Mouse (Mus musculus): ENCODE measurements at regions not wholly inside any gene's neighbourhood (a gene's known extent, or its start where the extent isn't known, plus 50 kb on each side); places are given as distances from the start of the nearest gene placed in this dataset.

GRCm38 (mm10) chr16:78013049-78013819 is 288.1 kb upstream of the Cxadr start:
- DNase-seq (ENCODE audit: low spot score): no peak

- DNase-seq (ENCODE audit: low spot score): no peak
Observed at GRCm38 (mm10) chr16:78004016-78004415, 297.3 kb upstream of the Cxadr start.

GRCm38 (mm10) chr16:77992986-77993385 is 308.3 kb upstream of the Cxadr start:
- no peak for DNase-seq (ENCODE audit: low spot score)

GRCm38 (mm10) chr16:77989791-77990325 is 311.4 kb upstream of the Cxadr start:
- DNase-seq (ENCODE audit: low spot score): no peak

- no peak for DNase-seq (ENCODE audit: low spot score)
Observed at GRCm38 (mm10) chr16:77989139-77989538, 312.1 kb upstream of the Cxadr start.

- no peak for DNase-seq (ENCODE audit: low spot score)
Observed at GRCm38 (mm10) chr16:77986884-77987529, 314.3 kb upstream of the Cxadr start.

GRCm38 (mm10) chr16:77948785-77949184 is 346.9 kb upstream of the Gm11146 start:
- DNase-seq (ENCODE audit: low spot score): no peak

GRCm38 (mm10) chr16:77945442-77945841 is 343.5 kb upstream of the Gm11146 start:
- no peak for DNase-seq (ENCODE audit: low spot score)

- DNase-seq (ENCODE audit: low spot score): no peak
Observed at GRCm38 (mm10) chr16:77931025-77931723, 329.3 kb upstream of the Gm11146 start.

- no peak for DNase-seq (ENCODE audit: low spot score)
Observed at GRCm38 (mm10) chr16:77914160-77915070, 312.5 kb upstream of the Gm11146 start.

- no peak for DNase-seq (ENCODE audit: low spot score)
Observed at GRCm38 (mm10) chr16:77894247-77894646, 292.4 kb upstream of the Gm11146 start.

- DNase-seq (ENCODE audit: low spot score): no peak
Observed at GRCm38 (mm10) chr16:77893690-77894089, 291.8 kb upstream of the Gm11146 start.

GRCm38 (mm10) chr16:77892731-77893130 is 290.8 kb upstream of the Gm11146 start:
- DNase-seq (ENCODE audit: low spot score): no peak

- DNase-seq (ENCODE audit: low spot score): no peak
Observed at GRCm38 (mm10) chr16:77889348-77889747, 287.5 kb upstream of the Gm11146 start.

- DNase-seq (ENCODE audit: low spot score): peak; percentile 20
Observed at GRCm38 (mm10) chr16:77885060-77885679, 283.3 kb upstream of the Gm11146 start.

- no peak for DNase-seq (ENCODE audit: low spot score)
Observed at GRCm38 (mm10) chr16:77884495-77884894, 282.6 kb upstream of the Gm11146 start.

GRCm38 (mm10) chr16:77877006-77877405 is 275.1 kb upstream of the Gm11146 start:
- no peak for DNase-seq (ENCODE audit: low spot score)

GRCm38 (mm10) chr16:77863246-77863645 is 261.4 kb upstream of the Gm11146 start:
- DNase-seq (ENCODE audit: low spot score): no peak

- no peak for DNase-seq (ENCODE audit: low spot score)
Observed at GRCm38 (mm10) chr16:77852066-77852781, 250.3 kb upstream of the Gm11146 start.
